ENCODE assay signal across 12 mouse cellular contexts in the genomic region with DNA sequence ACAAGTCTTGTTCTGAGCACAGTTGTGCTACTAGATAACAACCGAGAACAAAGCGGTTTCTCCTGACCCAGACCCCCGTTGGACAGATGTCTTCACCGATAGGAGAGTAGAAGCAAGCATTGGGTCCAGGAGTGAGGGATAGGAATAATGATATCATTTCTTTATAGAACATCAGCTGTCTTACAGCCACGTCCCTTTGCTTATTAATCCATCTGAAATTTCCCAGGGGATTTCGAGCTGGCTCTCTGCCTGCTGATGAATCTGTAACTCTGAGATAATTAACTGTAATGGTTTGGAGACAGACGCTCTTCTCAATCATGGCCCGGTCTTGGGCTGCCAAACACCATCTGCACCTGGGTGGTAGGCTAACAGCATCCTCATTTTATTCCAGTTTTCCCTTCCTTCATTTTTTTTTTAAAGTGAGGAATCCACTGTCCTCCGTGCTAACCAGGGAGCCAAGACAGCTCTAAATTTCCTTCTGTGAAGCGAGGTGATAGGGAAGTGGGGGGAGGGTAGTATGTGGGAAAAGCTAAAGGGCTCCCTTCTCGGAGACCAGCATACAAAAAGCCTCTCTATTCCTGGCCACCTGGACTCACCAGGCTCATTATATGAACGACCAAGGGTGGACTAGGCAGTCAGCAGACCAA.
A peak's percentile ranks its signal among the peaks of the same experiment; 100 is the strongest.
DNase-seq lines count a peak whose midpoint lies in the region; ATAC-seq and TF ChIP-seq lines count a peak whose summit lies in the region.
"Had no signal": no experiment of that assay in that cellular context is flagged by ENCODE, and none has a peak within 500 bp of the region (broad histone marks: within the 10 kb centered on the region; RNA-seq: fewer than 3 reads in every experiment).

No protein-coding gene starts in this region.

- H3K4me2 ChIP-seq in forebrain, embryonic 13.5 days, result peak overlapping the region; percentile 18; the same call in 1 of the 2 replicates
- H3K4me2 ChIP-seq: lung, embryonic 15.5 days; stomach, embryonic 15.5 days had no signal

- 40% methylated on average over 12 of the region's 12 CpGs for WGBS in forebrain, embryonic 13.5 days
- WGBS in midbrain, embryonic 10.5 days, result 74% methylated on average over 12 of the region's 12 CpGs

- peaks cover 23% of the 10 kb centered on the region for H3K4me1 ChIP-seq in forebrain, embryonic 13.5 days
- H3K4me1 ChIP-seq in midbrain, embryonic 10.5 days, result peaks cover 20% of the 10 kb centered on the region
- H3K4me1 ChIP-seq: stomach, embryonic 15.5 days had no signal

- peak; percentile 54 for DNase-seq in heart, adult 11 months
- DNase-seq in heart, postnatal 4 days, result no peak
- DNase-seq in brain, embryonic 14.5 days (ENCODE audit: low read depth), result peak; percentile 92
- DNase-seq in midbrain, embryonic 10.5 days (ENCODE audit: low spot score), result no peak
- DNase-seq in spleen, adult 12 weeks (ENCODE audit: low spot score), result no peak
- DNase-seq in spleen, postnatal 36 days (ENCODE audit: low spot score in 2 of 2), result no peak
- DNase-seq in left cerebral cortex, adult 18-20 months (ENCODE audit: low spot score in 2 of 2), result no peak
- DNase-seq: heart, adult 2 months; kidney, postnatal 25 days had no signal

- H3K9me3 ChIP-seq in forebrain, embryonic 13.5 days (replicated peaks), result no peaks in the 10 kb centered on the region
- no peaks in the 10 kb centered on the region for H3K9me3 ChIP-seq in midbrain, embryonic 10.5 days (replicated peaks)
- H3K9me3 ChIP-seq: lung, embryonic 15.5 days; stomach, embryonic 15.5 days had no signal

- H3K27ac ChIP-seq in forebrain, embryonic 13.5 days, result peak overlapping the region; percentile 92
- H3K27ac ChIP-seq in midbrain, embryonic 10.5 days (replicated peaks), result peak overlapping the region; percentile 81
- H3K27ac ChIP-seq: heart, adult 2 months; lung, embryonic 15.5 days; stomach, embryonic 15.5 days had no signal

- H3K27me3 ChIP-seq in forebrain, embryonic 13.5 days, result no peaks in the 10 kb centered on the region
- no peaks in the 10 kb centered on the region for H3K27me3 ChIP-seq in midbrain, embryonic 10.5 days (ENCODE audit: low read depth, poor library complexity, severe bottlenecking)
- H3K27me3 ChIP-seq: lung, embryonic 15.5 days; stomach, embryonic 15.5 days had no signal

- H3K9ac ChIP-seq in forebrain, embryonic 13.5 days, result no peak overlapping the region
- H3K9ac ChIP-seq: lung, embryonic 15.5 days; stomach, embryonic 15.5 days had no signal

- peak; percentile 64 for ATAC-seq in forebrain, embryonic 13.5 days

- no peak for TF ChIP-seq POLR2A in brain, embryonic 14.5 days (IDR thresholded peaks at IDR 0.05; ENCODE audit: borderline replicate concordance, extremely low read depth, insufficient read depth, insufficient read length, poor library complexity, severe bottlenecking)

- TF ChIP-seq CTCF in brain, embryonic 14.5 days (IDR thresholded peaks at IDR 0.05; ENCODE audit: borderline replicate concordance, extremely low read depth, insufficient read depth, insufficient read length), result no peak

- no peak overlapping the region for H3K4me3 ChIP-seq in forebrain, embryonic 13.5 days
- H3K4me3 ChIP-seq in midbrain, embryonic 10.5 days, result no peak overlapping the region
- H3K4me3 ChIP-seq: heart, adult 2 months; lung, embryonic 15.5 days; stomach, embryonic 15.5 days had no signal

- H3K36me3 ChIP-seq in forebrain, embryonic 13.5 days (ENCODE audit: poor library complexity, severe bottlenecking), result no peaks in the 10 kb centered on the region
- H3K36me3 ChIP-seq in midbrain, embryonic 10.5 days, result no peaks in the 10 kb centered on the region
- H3K36me3 ChIP-seq: lung, embryonic 15.5 days; stomach, embryonic 15.5 days had no signal

Comparison
In these comparisons a context has a peak if more than half of its experiments do, and no peak if none do; other contexts are left out.
1. DNase-seq: peak in heart, adult 11 months (single experiment) and brain, embryonic 14.5 days (single experiment); none in heart, postnatal 4 days (single experiment), midbrain, embryonic 10.5 days (single experiment), spleen, adult 12 weeks (single experiment), spleen, postnatal 36 days (0 of 2) and left cerebral cortex, adult 18-20 months (0 of 2).